Comparison of ENCODE assay signal across 8 mouse cellular contexts in the genomic region with DNA sequence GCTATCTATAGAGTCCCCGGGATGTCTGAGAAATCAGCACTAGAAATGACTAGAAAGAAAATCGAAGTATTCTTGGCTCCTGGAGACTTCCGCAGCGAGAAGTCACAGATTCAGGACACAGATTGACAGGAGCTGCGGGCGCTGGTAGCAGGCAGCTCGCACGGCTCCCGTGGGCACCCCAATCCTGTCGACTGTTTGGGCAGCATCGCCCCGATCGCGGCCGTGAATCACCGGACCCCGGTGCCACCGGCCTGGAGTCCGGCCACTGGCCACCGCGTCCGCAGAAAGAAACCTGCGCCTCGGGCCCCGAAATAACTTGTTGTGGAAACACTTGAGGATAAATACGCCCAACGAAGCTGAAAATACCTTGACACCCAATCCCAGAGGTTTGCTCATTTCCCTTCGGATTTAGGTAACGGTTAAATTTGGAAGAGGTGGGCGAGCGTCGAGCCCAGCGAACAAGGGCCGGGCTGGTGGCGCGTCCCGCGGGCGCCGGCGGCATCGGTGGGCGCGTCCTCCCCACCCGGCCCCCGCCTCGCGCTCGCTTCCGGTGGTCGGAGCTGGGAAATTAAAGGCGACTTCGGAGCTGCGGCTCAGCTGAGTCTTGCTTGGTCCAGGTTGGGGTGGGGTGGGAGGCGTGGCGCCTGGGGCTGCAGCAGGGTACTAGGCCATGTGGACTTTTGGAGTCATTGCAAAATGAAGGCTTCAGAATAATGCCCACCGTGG. TPM values are rescaled to one million over a fixed set of nuclear protein-coding genes. Genes with fewer than 3 reads are reported as not detected.
A peak's percentile ranks its signal among the peaks of the same experiment; 100 is the strongest.
DNase-seq lines count a peak whose midpoint lies in the region; ATAC-seq and TF ChIP-seq lines count a peak whose summit lies in the region.

No protein-coding gene starts in this region.

- peaks cover 50% of the 10 kb centered on the region for H3K4me1 ChIP-seq in embryonic facial prominence, embryonic 15.5 days
- 0 out of 2 replicates have a peak, but pooled peaks cover 4% of the 10 kb centered on the region for H3K4me1 ChIP-seq in hindbrain, postnatal 0 days (ENCODE audit: insufficient read depth, low read length)
- H3K4me1 ChIP-seq in midbrain, embryonic 10.5 days = peaks cover 47% of the 10 kb centered on the region

- no peak overlapping the region for H3K9ac ChIP-seq in embryonic facial prominence, embryonic 15.5 days
- no peak overlapping the region for H3K9ac ChIP-seq in hindbrain, postnatal 0 days (replicated peaks; ENCODE audit: low read length)

- no peaks in the 10 kb centered on the region for H3K9me3 ChIP-seq in embryonic facial prominence, embryonic 15.5 days (replicated peaks)
- H3K9me3 ChIP-seq in hindbrain, postnatal 0 days (ENCODE audit: low read length) = no peaks in the 10 kb centered on the region
- H3K9me3 ChIP-seq in midbrain, embryonic 10.5 days (replicated peaks) = no peaks in the 10 kb centered on the region

- DNase-seq in adrenal gland, adult 2 months = peak; percentile 26
- DNase-seq in adrenal gland, adult 8-10 months = no peak
- peak; percentile 49 to 51 for DNase-seq in B cell, adult 2 months
- no peak for DNase-seq in hindbrain, postnatal 0 days (ENCODE audit: low spot score)
- DNase-seq in midbrain, embryonic 10.5 days (ENCODE audit: low spot score) = peak; percentile 61
- peak; percentile 47 to 62 for DNase-seq in thymus, postnatal 36 days
- no peak for DNase-seq in ovary, adult 18-20 months (ENCODE audit: low spot score)

- ATAC-seq in embryonic facial prominence, embryonic 15.5 days (ENCODE audit: insufficient number of reproducible peaks, low FRiP score, low TSS enrichment, low read depth) = no peak
- ATAC-seq in hindbrain, postnatal 0 days = no peak

- TF ChIP-seq CTCF in hindbrain, postnatal 0 days (IDR thresholded peaks at IDR 0.05; ENCODE audit: low read depth) = no peak

- H3K27ac ChIP-seq in embryonic facial prominence, embryonic 15.5 days (replicated peaks) = no peak overlapping the region
- H3K27ac ChIP-seq in hindbrain, postnatal 0 days = no peak overlapping the region
- no peak overlapping the region for H3K27ac ChIP-seq in midbrain, embryonic 10.5 days (replicated peaks)

- under 1% methylated on average over 57 of the region's 57 CpGs for WGBS in embryonic facial prominence, embryonic 15.5 days
- WGBS in hindbrain, postnatal 0 days = under 1% methylated on average over 57 of the region's 57 CpGs
- WGBS in midbrain, embryonic 10.5 days = under 1% methylated on average over 57 of the region's 57 CpGs

- no peaks in the 10 kb centered on the region for H3K36me3 ChIP-seq in embryonic facial prominence, embryonic 15.5 days
- H3K36me3 ChIP-seq in hindbrain, postnatal 0 days (ENCODE audit: insufficient read depth, low read length) = no peaks in the 10 kb centered on the region
- H3K36me3 ChIP-seq in midbrain, embryonic 10.5 days = no peaks in the 10 kb centered on the region

- H3K4me2 ChIP-seq in embryonic facial prominence, embryonic 15.5 days (replicated peaks) = peak overlapping the region; percentile 46
- H3K4me2 ChIP-seq in hindbrain, postnatal 0 days (ENCODE audit: low read depth, low read length) = peak overlapping the region; percentile 40

- peak overlapping the region; percentile 33 for H3K4me3 ChIP-seq in embryonic facial prominence, embryonic 15.5 days (replicated peaks)
- H3K4me3 ChIP-seq in hindbrain, postnatal 0 days (ENCODE audit: low read length) = peak overlapping the region; percentile 7
- H3K4me3 ChIP-seq in midbrain, embryonic 10.5 days = peak overlapping the region; percentile 48

- H3K27me3 ChIP-seq in embryonic facial prominence, embryonic 15.5 days = peaks cover 88% of the 10 kb centered on the region
- H3K27me3 ChIP-seq in hindbrain, postnatal 0 days (ENCODE audit: insufficient read depth, low read length) = peaks cover 72% of the 10 kb centered on the region
- H3K27me3 ChIP-seq in midbrain, embryonic 10.5 days (ENCODE audit: low read depth, poor library complexity, severe bottlenecking) = peaks cover 100% of the 10 kb centered on the region

RNA-seq across cellular contexts. Expression of gene Gfi1, which starts 0.6 kb away (rescaled TPM):
- total RNA-seq in adrenal gland, adult 2 months (2021) = under 1 TPM in 1 of 2 experiments, not detected in 1; 0.31 TPM
- 0.09 and 0.66 TPM in 2 replicates for polyA plus RNA-seq in adrenal gland, adult 2 months (2012; rRNA removed)
- total RNA-seq in adrenal gland, adult 8-10 months (2022) = under 1 TPM in 2 of 4 experiments, not detected in 2; 0.09 to 0.17 TPM
- polyA plus RNA-seq in embryonic facial prominence, embryonic 15.5 days (2015; fragmentation: Nextera tagmentation; extraction: Ambion mirVana) = 1.1 and 1.3 TPM in 2 replicates
- total RNA-seq in hindbrain, postnatal 0 days (2014; rRNA removed) = 0.05 TPM in 1 of 2 replicates, not detected in the other
- polyA plus RNA-seq in hindbrain, postnatal 0 days (2015; fragmentation: Nextera tagmentation; extraction: Ambion mirVana) = 0.06 TPM in 1 of 2 replicates, not detected in the other
- polyA plus RNA-seq in midbrain, embryonic 10.5 days (2016; fragmentation: Nextera tagmentation; extraction: Ambion mirVana) = not detected in 2 replicates

Comparison
In these comparisons a context has a peak if more than half of its experiments do, and no peak if none do; other contexts are left out.
1. DNase-seq: peak in adrenal gland, adult 2 months (single experiment), B cell, adult 2 months (2 of 2), midbrain, embryonic 10.5 days (single experiment) and thymus, postnatal 36 days (2 of 2); none in adrenal gland, adult 8-10 months (single experiment), hindbrain, postnatal 0 days (single experiment) and ovary, adult 18-20 months (single experiment).
2. Peak in every context shown above with its lines, with median percentiles within 50 percentile points of each other: H3K4me3 ChIP-seq.